Mouse (Mus musculus) heart, postnatal 0 days (tissue): ENCODE data around the gene Pdlim7.

Source experiments
- CTCF ChIP-seq: IDR thresholded peaks from 2 replicates; pipeline ENCODE4 v1.5.1; 2016; ENCODE audit warnings: antibody characterized with exemption, control low read depth, low read depth
- EP300 ChIP-seq: IDR thresholded peaks from 2 replicates; pipeline ENCODE4 v1.6.1; 2016; ENCODE audit warnings: antibody characterized with exemption, low read depth

DNA sequence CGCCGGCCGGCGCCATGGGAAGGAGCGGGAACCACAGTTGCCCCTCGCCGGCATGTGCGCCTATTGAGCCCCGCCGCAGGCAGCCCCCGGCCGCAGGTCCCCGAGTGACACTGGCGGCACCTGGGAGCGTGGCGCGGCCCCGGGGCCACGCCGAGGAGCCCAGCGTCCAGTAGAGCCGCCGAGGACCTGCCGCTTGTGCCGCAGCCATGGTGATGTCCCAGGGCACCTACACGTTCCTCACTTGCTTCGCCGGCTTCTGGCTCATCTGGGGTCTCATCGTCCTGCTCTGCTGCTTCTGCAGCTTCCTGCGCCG lies 41.7 kb downstream of the Pdlim7 start:
- TF ChIP-seq CTCF (no peak), EP300 (no peak)
